Mouse (Mus musculus): ENCODE measurements around the gene Gapdhs.
"Not testable (repeated sequence)": the region's sequence is repeated elsewhere in the genome, so short reads cannot be mapped to it uniquely, and the experiment has no call there.

Gene Gapdhs

GRCm38 (mm10) chr7:30744022-30744598 is 629 bp upstream of the Gapdhs start:
- DNase-seq (ENCODE audit: low read depth, low spot score): no peak

- DNase-seq (ENCODE audit: low read depth, low spot score): not testable (repeated sequence)
Measured at GRCm38 (mm10) chr7:30742570-30742969, 911 bp downstream of the Gapdhs start.

GRCm38 (mm10) chr7:30736211-30736610 is 7.3 kb downstream of the Gapdhs start:
- peak; percentile 25 for DNase-seq (ENCODE audit: low read depth, low spot score)

GRCm38 (mm10) chr7:30730064-30730722 is 13.3 kb downstream of the Gapdhs start:
- DNase-seq (ENCODE audit: low read depth, low spot score): peak; percentile 32

GRCm38 (mm10) chr7:30729396-30730063 is 14.0 kb downstream of the Gapdhs start, which contains the start of gene Tmem147:
Gene Tmem147, minus strand, starts transcription at chr7:30729540.
- DNase-seq (ENCODE audit: low read depth, low spot score): peak; percentile 98

GRCm38 (mm10) chr7:30728739-30729395 is 14.6 kb downstream of the Gapdhs start:
- no peak for DNase-seq (ENCODE audit: low read depth, low spot score)

GRCm38 (mm10) chr7:30728214-30728613 is 15.3 kb downstream of the Gapdhs start:
- DNase-seq (ENCODE audit: low read depth, low spot score): no peak

- DNase-seq (ENCODE audit: low read depth, low spot score): no peak
Measured at GRCm38 (mm10) chr7:30723274-30723953, 20.1 kb downstream of the Gapdhs start.

- DNase-seq (ENCODE audit: low read depth, low spot score): no peak
Measured at GRCm38 (mm10) chr7:30721286-30721685, 22.2 kb downstream of the Gapdhs start.

GRCm38 (mm10) chr7:30719669-30720068 is 23.8 kb downstream of the Gapdhs start:
- DNase-seq (ENCODE audit: low read depth, low spot score): no peak

- DNase-seq (ENCODE audit: low read depth, low spot score): no peak
Measured at GRCm38 (mm10) chr7:30717716-30718046, 25.8 kb downstream of the Gapdhs start.

GRCm38 (mm10) chr7:30717006-30717715 is 26.3 kb downstream of the Gapdhs start:
- peak; percentile 100 for DNase-seq (ENCODE audit: low read depth, low spot score)

- no peak for DNase-seq (ENCODE audit: low read depth, low spot score)
Measured at GRCm38 (mm10) chr7:30711942-30712341, 31.5 kb downstream of the Gapdhs start, which contains the start of gene Atp4a. Gene Atp4a, plus strand, starts transcription at chr7:30712209.

GRCm38 (mm10) chr7:30707441-30707840 is 36.0 kb downstream of the Gapdhs start:
- DNase-seq (ENCODE audit: low read depth, low spot score): no peak

GRCm38 (mm10) chr7:30706214-30706882 is 37.1 kb downstream of the Gapdhs start:
- no peak for DNase-seq (ENCODE audit: low read depth, low spot score)

- DNase-seq (ENCODE audit: low read depth, low spot score): peak; percentile 91
Measured at GRCm38 (mm10) chr7:30698589-30698988, 44.9 kb downstream of the Gapdhs start, which contains the start of gene 2200002J24Rik. Gene 2200002J24Rik, plus strand, starts transcription at chr7:30698926.

GRCm38 (mm10) chr7:30698101-30698500 is 45.4 kb downstream of the Gapdhs start:
- DNase-seq (ENCODE audit: low read depth, low spot score): no peak

GRCm38 (mm10) chr7:30688325-30688724 is 55.2 kb downstream of the Gapdhs start:
- DNase-seq (ENCODE audit: low read depth, low spot score): no peak

- DNase-seq (ENCODE audit: low read depth, low spot score): no peak
Measured at GRCm38 (mm10) chr7:30683425-30683824, 60.1 kb downstream of the Gapdhs start.

GRCm38 (mm10) chr7:30681897-30682296 is 61.6 kb downstream of the Gapdhs start:
- no peak for DNase-seq (ENCODE audit: low read depth, low spot score)
